Mouse (Mus musculus) B cell, adult (primary cell): Measurements from ENCODE around the gene Olfr930. TPM values are rescaled to one million over a fixed set of nuclear protein-coding genes. Genes with fewer than 3 reads are reported as not detected.

ENCODE experiments used
- total RNA-seq: library from RNA; stranded (reverse); gene quantifications from 4 replicates; pipeline ENCODE4 v1.2.4, GENCODE M21; 2023; ENCODE audit not compliant: inconsistent age

Olfr930 gene
- total RNA-seq: not detected in 4 replicates

DNA sequence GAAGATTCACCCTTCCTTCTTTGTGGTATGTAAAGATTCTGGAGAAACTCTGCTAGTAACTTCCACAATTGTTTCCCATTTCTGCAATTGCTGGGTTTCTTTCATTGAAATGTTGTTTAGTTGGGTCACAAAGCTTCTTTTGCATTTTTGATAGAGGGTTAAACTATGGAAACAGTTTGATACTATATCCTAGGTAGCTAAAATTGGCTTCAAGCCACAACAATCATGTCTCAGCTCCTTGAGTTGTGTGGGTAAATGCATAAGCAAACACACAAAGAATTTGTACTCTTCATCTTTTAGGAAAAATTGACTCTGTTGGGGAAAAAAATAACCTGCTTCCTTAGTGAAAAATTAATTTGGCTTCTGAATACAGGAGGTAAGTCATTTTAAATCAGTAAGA lies at the start of gene Olfr930:
Gene Olfr930, plus strand, starts transcription at position 301 of the 400 bp plus-strand sequence.

DNA sequence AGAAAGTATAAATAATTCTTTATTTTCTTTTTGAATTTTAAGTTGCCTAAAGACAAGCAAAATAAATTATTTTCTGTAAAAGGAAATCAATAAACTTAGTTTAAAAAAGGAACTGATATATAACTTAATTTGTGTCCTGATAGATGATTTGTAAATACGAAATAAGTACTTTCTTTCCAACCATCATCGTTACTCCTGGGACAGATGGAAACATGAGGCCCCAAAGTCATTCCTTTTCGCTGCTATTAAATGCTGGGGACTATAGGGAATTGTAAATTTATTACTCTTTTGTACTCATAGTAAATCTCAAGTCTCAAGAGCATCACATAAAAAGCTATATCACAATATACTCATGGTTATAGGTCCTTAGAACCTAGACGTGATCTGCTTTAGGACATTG lies 42.4 kb downstream of the Olfr930 start, which contains the start of gene Olfr933:
Gene Olfr933, plus strand, starts transcription at position 301 of the 400 bp plus-strand sequence.

Other genes starting within 250 kb of the Olfr930 start
- gene Olfr919, start 226.1 kb upstream of the Olfr930 start, total RNA-seq: not detected in 4 replicates
- gene Vwa5a, start 211.5 kb upstream of the Olfr930 start, total RNA-seq: 8.8 to 12.9 TPM (median 10.5 TPM) in 4 replicates
- gene Olfr920, start 177.5 kb upstream of the Olfr930 start, total RNA-seq: 0.13 to 0.21 TPM in 2 of 4 replicates, not detected in the others
- gene Olfr921, start 156.7 kb upstream of the Olfr930 start, total RNA-seq: not detected in 4 replicates
- gene Olfr922, start 115.2 kb upstream of the Olfr930 start, total RNA-seq: not detected in 4 replicates
- gene Olfr923, start 103.3 kb upstream of the Olfr930 start, total RNA-seq: not detected in 4 replicates
- not detected in 4 replicates for gene Olfr924, start 85.4 kb upstream of the Olfr930 start, total RNA-seq
- gene Olfr26, start 74.7 kb upstream of the Olfr930 start, total RNA-seq: not detected in 4 replicates
- not detected in 4 replicates for gene Olfr926, start 52.7 kb upstream of the Olfr930 start, total RNA-seq
- gene Olfr933, start 42.5 kb downstream of the Olfr930 start, total RNA-seq: not detected in 4 replicates
- not detected in 4 replicates for gene Olfr934, start 58.5 kb downstream of the Olfr930 start, total RNA-seq
- gene Olfr935, start 69.9 kb downstream of the Olfr930 start, total RNA-seq: not detected in 4 replicates
- gene Olfr146, start 93.6 kb downstream of the Olfr930 start, total RNA-seq: not detected in 4 replicates
- gene Olfr937, start 135.1 kb downstream of the Olfr930 start, total RNA-seq: not detected in 4 replicates
- not detected in 4 replicates for gene Olfr938, start 149.1 kb downstream of the Olfr930 start, total RNA-seq
- not detected in 4 replicates for gene Olfr27, start 198.3 kb downstream of the Olfr930 start, total RNA-seq
- not detected in 4 replicates for gene Olfr943, start 236.5 kb downstream of the Olfr930 start, total RNA-seq